In genomic region chr9:111117794-111118251, GRCm38 (mm10) we compare ENCODE assay signal across 7 mouse cellular contexts. TPM values are rescaled to one million over a fixed set of nuclear protein-coding genes. Genes with fewer than 3 reads are reported as not detected.
DNase-seq lines count a peak whose midpoint lies in the region; ATAC-seq and TF ChIP-seq lines count a peak whose summit lies in the region.

No protein-coding gene starts in this region.

- H3K4me1 ChIP-seq in intestine, embryonic 14.5 days (replicated peaks; ENCODE audit: control insufficient read depth, insufficient read depth, low read length): peaks cover 15% of the 10 kb centered on the region
- peaks cover 15% of the 10 kb centered on the region for H3K4me1 ChIP-seq in midbrain, embryonic 11.5 days (ENCODE audit: control insufficient read depth, insufficient read depth, low read length)
- peaks cover 12% of the 10 kb centered on the region for H3K4me1 ChIP-seq in small intestine, adult 2 months (ENCODE audit: control insufficient read depth, insufficient read depth, insufficient read length, low read length)

- no peaks in the 10 kb centered on the region for H3K27me3 ChIP-seq in intestine, embryonic 14.5 days (replicated peaks; ENCODE audit: control insufficient read depth, insufficient read depth, low read length)
- H3K27me3 ChIP-seq in midbrain, embryonic 11.5 days (ENCODE audit: control insufficient read depth, insufficient read depth, low read length): no peaks in the 10 kb centered on the region
- no peaks in the 10 kb centered on the region for H3K27me3 ChIP-seq in small intestine, adult 2 months (ENCODE audit: control insufficient read depth, insufficient read depth, low read length)

- DNase-seq in adrenal gland, adult 18-20 months (ENCODE audit: low spot score in 2 of 2): peak; percentile 91
- DNase-seq in embryo, embryonic 10 days (ENCODE audit: low spot score): peak; percentile 87
- peak; percentile 89 for DNase-seq in gastrocnemius, postnatal 14 days
- peak; percentile 90 for DNase-seq in intestine, embryonic 14.5 days (ENCODE audit: low spot score)
- peak; percentile 87 for DNase-seq in left cerebral cortex, postnatal 4 days
- peak; percentile 98 for DNase-seq in midbrain, embryonic 11.5 days (ENCODE audit: low spot score, missing footprints)

- WGBS in intestine, embryonic 14.5 days: 1% methylated on average over 55 of the region's 56 CpGs
- WGBS in midbrain, embryonic 11.5 days: under 1% methylated on average over 55 of the region's 56 CpGs
- under 1% methylated on average over 56 of the region's 56 CpGs for WGBS in small intestine, adult 2 months

- intact Hi-C loops in gastrocnemius, postnatal 14 days (cut with DNase I; ENCODE audit: low total_unique reads): no loop called here
- intact Hi-C loops in left cerebral cortex, postnatal 4 days (cut with DNase I): no loop called here

- H3K27ac ChIP-seq in intestine, embryonic 14.5 days (ENCODE audit: low read depth): peak overlapping the region; percentile 78
- H3K27ac ChIP-seq in midbrain, embryonic 11.5 days (ENCODE audit: low read depth, low read length): peak overlapping the region; percentile 70
- peak overlapping the region; percentile 89 for H3K27ac ChIP-seq in small intestine, adult 2 months (ENCODE audit: insufficient read depth, low read depth, low read length)

- no peak for TF ChIP-seq CTCF in small intestine, adult 2 months (IDR thresholded peaks at IDR 0.05; ENCODE audit: extremely low read depth, insufficient read length, insufficient replicate concordance, low read depth, low read length)

- H3K9ac ChIP-seq in intestine, embryonic 14.5 days (ENCODE audit: low read length): peak overlapping the region; percentile 82
- H3K9ac ChIP-seq in midbrain, embryonic 11.5 days (ENCODE audit: low read length): peak overlapping the region; percentile 90

- H3K36me3 ChIP-seq in intestine, embryonic 14.5 days (ENCODE audit: control insufficient read depth, insufficient read depth, low read length): no peaks in the 10 kb centered on the region
- H3K36me3 ChIP-seq in midbrain, embryonic 11.5 days (ENCODE audit: control insufficient read depth, insufficient read depth, low read length): no peaks in the 10 kb centered on the region
- no peaks in the 10 kb centered on the region for H3K36me3 ChIP-seq in small intestine, adult 2 months (ENCODE audit: control insufficient read depth, insufficient read depth, low read length)

- no peaks in the 10 kb centered on the region for H3K9me3 ChIP-seq in intestine, embryonic 14.5 days (ENCODE audit: control insufficient read depth, low read length)
- no peaks in the 10 kb centered on the region for H3K9me3 ChIP-seq in midbrain, embryonic 11.5 days (ENCODE audit: control insufficient read depth, low read length)

- H3K4me2 ChIP-seq in intestine, embryonic 14.5 days (ENCODE audit: low read length): peak overlapping the region; percentile 85
- peak overlapping the region; percentile 83 for H3K4me2 ChIP-seq in midbrain, embryonic 11.5 days

- ATAC-seq in intestine, embryonic 14.5 days (replicated peaks; ENCODE audit: low FRiP score, low TSS enrichment, low read depth): peak; percentile 95
- peak; percentile 98 for ATAC-seq in midbrain, embryonic 11.5 days (ENCODE audit: low FRiP score)

- peak; percentile 71; the same call in 1 of the 2 replicates for TF ChIP-seq POLR2A in small intestine, adult 2 months (IDR thresholded peaks at IDR 0.05; ENCODE audit: low read depth, low read length)

- H3K4me3 ChIP-seq in intestine, embryonic 14.5 days (ENCODE audit: low read depth, low read length): peak overlapping the region; percentile 94
- peak overlapping the region; percentile 76 for H3K4me3 ChIP-seq in midbrain, embryonic 11.5 days (ENCODE audit: low read depth, low read length)
- H3K4me3 ChIP-seq in small intestine, adult 2 months (ENCODE audit: low read depth, low read length): peak overlapping the region; percentile 84

RNA-seq across cellular contexts. Expression of gene Lrrfip2, which starts 0.4 kb away (rescaled TPM):
- total RNA-seq in adrenal gland, adult 18-20 months (2021): 10 to 100 TPM; 48.8 to 58.4 TPM
- 10 to 100 TPM; 60.2 to 63.7 TPM for total RNA-seq in gastrocnemius, postnatal 14 days (2021)
- 34.4 and 36.8 TPM in 2 replicates for polyA plus RNA-seq in intestine, embryonic 14.5 days (2014; fragmentation: Nextera tagmentation; extraction: Ambion mirVana)
- 10 to 100 TPM; 37.9 to 45.8 TPM for total RNA-seq in left cerebral cortex, postnatal 4 days (2021)
- polyA plus RNA-seq in midbrain, embryonic 11.5 days (2014; fragmentation: Nextera tagmentation; extraction: Ambion mirVana): 46.3 and 49.9 TPM in 2 replicates
- 3.7 and 15.3 TPM in 2 replicates for polyA plus RNA-seq in small intestine, adult 2 months (2012; rRNA removed)

Comparison
In these comparisons a context has a peak if more than half of its experiments do, and no peak if none do; other contexts are left out.
1. Peak in every context shown above with its lines: DNase-seq, ATAC-seq, H3K4me3 ChIP-seq and H3K27ac ChIP-seq.